Comparison of ENCODE assay signal across 14 mouse cellular contexts in the genomic region with DNA sequence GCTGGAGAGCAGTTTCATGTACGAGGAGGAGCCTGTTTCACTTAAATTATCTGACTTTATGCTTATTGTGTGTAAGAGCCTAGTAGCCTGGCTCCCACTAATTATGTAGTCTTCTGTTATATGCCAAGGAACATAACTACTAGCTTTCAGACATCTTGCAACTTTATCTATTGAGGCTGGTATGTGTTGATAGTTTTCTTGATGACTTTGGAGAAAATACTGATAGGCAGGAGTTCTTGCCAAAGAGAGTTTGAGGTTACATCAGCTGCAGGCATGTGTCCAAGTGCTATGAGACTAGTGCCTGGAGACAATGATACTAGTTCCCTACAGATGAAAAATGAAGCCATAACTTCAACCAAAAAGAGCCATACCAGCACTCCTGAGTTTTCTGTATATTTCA.
A peak's percentile ranks its signal among the peaks of the same experiment; 100 is the strongest.
DNase-seq lines count a peak whose midpoint lies in the region; ATAC-seq lines count a peak whose summit lies in the region.
"Had no signal": no experiment of that assay in that cellular context is flagged by ENCODE, and none has a peak within 500 bp of the region (broad histone marks: within the 10 kb centered on the region; RNA-seq: fewer than 3 reads in every experiment).

No protein-coding gene starts in this region.

- H3K27ac ChIP-seq in heart, embryonic 16.5 days (ENCODE audit: low read length): no peak overlapping the region
- no peak overlapping the region for H3K27ac ChIP-seq in hindbrain, embryonic 14.5 days
- H3K27ac ChIP-seq: hindbrain, embryonic 13.5 days; midbrain, embryonic 12.5 days; neural tube, embryonic 15.5 days had no signal

- peak; percentile 45 for DNase-seq in adrenal gland, postnatal 10 days
- no peak for DNase-seq in adrenal gland, postnatal 4 days (ENCODE audit: low spot score in 2 of 2)
- peak; percentile 29 for DNase-seq in ovary, postnatal 14 days (ENCODE audit: low spot score)
- no peak for DNase-seq in ovary, postnatal 36 days (ENCODE audit: low spot score)
- no peak for DNase-seq in hindbrain, embryonic 14.5 days (ENCODE audit: low spot score)
- DNase-seq in spleen, adult 18-20 months: no peak
- DNase-seq in thymus, adult 18-20 months: no peak
- DNase-seq: left cerebral cortex, postnatal 4 days; thymus, postnatal 25 days had no signal

- no peak overlapping the region for H3K4me3 ChIP-seq in heart, embryonic 16.5 days (ENCODE audit: low read length)
- no peak overlapping the region for H3K4me3 ChIP-seq in hindbrain, embryonic 14.5 days (replicated peaks; ENCODE audit: low read length)
- H3K4me3 ChIP-seq: hindbrain, embryonic 13.5 days; midbrain, embryonic 12.5 days; neural tube, embryonic 15.5 days had no signal

- 32% methylated on average over 1 of the region's 1 CpGs for WGBS in heart, embryonic 16.5 days
- 72% methylated on average over 1 of the region's 1 CpGs for WGBS in hindbrain, embryonic 14.5 days

- no peaks in the 10 kb centered on the region for H3K9me3 ChIP-seq in heart, embryonic 16.5 days (replicated peaks; ENCODE audit: control insufficient read depth, low read length)
- no peaks in the 10 kb centered on the region for H3K9me3 ChIP-seq in hindbrain, embryonic 14.5 days (ENCODE audit: control insufficient read depth, low read length)
- H3K9me3 ChIP-seq: hindbrain, embryonic 13.5 days; midbrain, embryonic 12.5 days; neural tube, embryonic 15.5 days had no signal

- no peaks in the 10 kb centered on the region for H3K27me3 ChIP-seq in heart, embryonic 16.5 days (ENCODE audit: control insufficient read depth, insufficient read depth, low read length)
- H3K27me3 ChIP-seq in hindbrain, embryonic 14.5 days (ENCODE audit: control insufficient read depth, insufficient read depth, low read length): no peaks in the 10 kb centered on the region
- H3K27me3 ChIP-seq: hindbrain, embryonic 13.5 days; midbrain, embryonic 12.5 days; neural tube, embryonic 15.5 days had no signal

- peak; percentile 67 for ATAC-seq in heart, embryonic 16.5 days (replicated peaks; ENCODE audit: extremely low read depth, insufficient read depth, low FRiP score)
- no peak for ATAC-seq in hindbrain, embryonic 14.5 days (ENCODE audit: low FRiP score)
- ATAC-seq: forebrain, embryonic 14.5 days had no signal

- H3K4me1 ChIP-seq in heart, embryonic 16.5 days (ENCODE audit: control insufficient read depth, insufficient read depth, low read length): peaks cover 11% of the 10 kb centered on the region
- no peaks in the 10 kb centered on the region for H3K4me1 ChIP-seq in hindbrain, embryonic 14.5 days (replicated peaks; ENCODE audit: control insufficient read depth, insufficient read depth, low read length)
- H3K4me1 ChIP-seq: hindbrain, embryonic 13.5 days; midbrain, embryonic 12.5 days; neural tube, embryonic 15.5 days had no signal

- H3K4me2 ChIP-seq in heart, embryonic 16.5 days (ENCODE audit: low read depth, low read length): no peak overlapping the region
- H3K4me2 ChIP-seq in hindbrain, embryonic 14.5 days (replicated peaks): no peak overlapping the region
- H3K4me2 ChIP-seq: hindbrain, embryonic 13.5 days; midbrain, embryonic 12.5 days; neural tube, embryonic 15.5 days had no signal

- no peak overlapping the region for H3K9ac ChIP-seq in heart, embryonic 16.5 days (ENCODE audit: low read length)
- H3K9ac ChIP-seq in hindbrain, embryonic 14.5 days: no peak overlapping the region
- H3K9ac ChIP-seq: hindbrain, embryonic 13.5 days; midbrain, embryonic 12.5 days; neural tube, embryonic 15.5 days had no signal

- H3K36me3 ChIP-seq in heart, embryonic 16.5 days (ENCODE audit: control insufficient read depth, insufficient read depth): 0 out of 2 replicates have a peak, but pooled peaks cover 2% of the 10 kb centered on the region
- no peaks in the 10 kb centered on the region for H3K36me3 ChIP-seq in hindbrain, embryonic 14.5 days (replicated peaks; ENCODE audit: control insufficient read depth, insufficient read depth)
- H3K36me3 ChIP-seq: hindbrain, embryonic 13.5 days; midbrain, embryonic 12.5 days; neural tube, embryonic 15.5 days had no signal

Comparison
In these comparisons a context has a peak if more than half of its experiments do, and no peak if none do; other contexts are left out.
1. DNase-seq: peak in adrenal gland, postnatal 10 days (single experiment) and ovary, postnatal 14 days (single experiment); none in adrenal gland, postnatal 4 days (0 of 2), ovary, postnatal 36 days (single experiment), hindbrain, embryonic 14.5 days (single experiment), spleen, adult 18-20 months (0 of 2) and thymus, adult 18-20 months (0 of 2).